Mouse (Mus musculus) left cerebral cortex, adult 18-20 months (tissue): Measurements from ENCODE around the gene Snx12. TPM values are rescaled to one million over a fixed set of nuclear protein-coding genes. Genes with fewer than 3 reads are reported as not detected.
"Not testable (repeated sequence)": the region's sequence is repeated elsewhere in the genome, so short reads cannot be mapped to it uniquely, and the experiment has no call there.

Experiments used
- DNase-seq, 2 experiments: peaks; one replicate each; pipeline ENCODE4 v3.0.0; 2021 to 2022; ENCODE audit warnings: low spot score in 2 of 2, mixed read lengths in 1 of 2
- total RNA-seq, 2 experiments: library from RNA; stranded (reverse); gene quantifications; 2 replicates each; pipeline ENCODE4 v1.2.3; 2021

Gene Snx12
- total RNA-seq, 2 experiments from 2014 or later: 75.7 to 80.7 TPM

DNA sequence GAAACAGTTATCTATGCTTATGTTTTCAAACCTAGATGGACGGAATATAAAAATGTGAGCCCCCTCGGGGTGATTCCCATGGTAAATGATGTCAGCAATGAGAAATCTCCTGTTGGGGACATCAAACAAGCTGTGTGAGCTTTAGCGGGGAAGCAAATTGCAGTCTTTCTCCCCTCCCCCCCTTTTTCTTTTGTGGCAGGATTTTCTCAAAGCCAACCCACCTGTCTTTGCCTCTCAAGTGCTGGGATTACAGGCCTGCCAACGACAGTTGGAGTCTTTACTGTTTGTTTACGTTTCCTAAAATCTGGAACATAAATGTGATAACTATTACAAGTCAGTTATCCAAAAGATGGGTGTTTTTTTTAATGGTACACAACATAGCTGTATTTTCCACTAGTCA lies 66.0 kb downstream of the Snx12 start:
- no peak for DNase-seq

DNA sequence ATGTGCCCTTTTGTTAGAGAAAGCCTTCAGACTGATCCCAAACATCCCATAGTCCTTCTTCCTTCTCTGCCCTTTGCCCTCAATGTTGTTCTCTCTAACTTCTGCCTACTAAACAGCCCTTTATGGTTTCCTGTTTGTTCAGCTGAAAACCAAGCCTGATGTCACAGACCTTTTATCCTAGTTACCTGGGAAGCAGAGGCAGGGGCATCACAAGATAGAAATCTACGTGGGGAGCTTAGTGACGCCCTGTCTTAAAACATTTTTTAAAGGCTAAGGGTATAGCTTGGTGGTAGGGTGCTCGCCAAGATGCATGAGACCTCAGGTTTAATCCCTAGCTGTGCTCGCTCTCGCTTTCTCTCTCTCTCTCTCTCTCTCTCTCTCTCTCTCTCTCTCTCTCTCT lies 74.9 kb downstream of the Snx12 start:
- no peak for DNase-seq

DNA sequence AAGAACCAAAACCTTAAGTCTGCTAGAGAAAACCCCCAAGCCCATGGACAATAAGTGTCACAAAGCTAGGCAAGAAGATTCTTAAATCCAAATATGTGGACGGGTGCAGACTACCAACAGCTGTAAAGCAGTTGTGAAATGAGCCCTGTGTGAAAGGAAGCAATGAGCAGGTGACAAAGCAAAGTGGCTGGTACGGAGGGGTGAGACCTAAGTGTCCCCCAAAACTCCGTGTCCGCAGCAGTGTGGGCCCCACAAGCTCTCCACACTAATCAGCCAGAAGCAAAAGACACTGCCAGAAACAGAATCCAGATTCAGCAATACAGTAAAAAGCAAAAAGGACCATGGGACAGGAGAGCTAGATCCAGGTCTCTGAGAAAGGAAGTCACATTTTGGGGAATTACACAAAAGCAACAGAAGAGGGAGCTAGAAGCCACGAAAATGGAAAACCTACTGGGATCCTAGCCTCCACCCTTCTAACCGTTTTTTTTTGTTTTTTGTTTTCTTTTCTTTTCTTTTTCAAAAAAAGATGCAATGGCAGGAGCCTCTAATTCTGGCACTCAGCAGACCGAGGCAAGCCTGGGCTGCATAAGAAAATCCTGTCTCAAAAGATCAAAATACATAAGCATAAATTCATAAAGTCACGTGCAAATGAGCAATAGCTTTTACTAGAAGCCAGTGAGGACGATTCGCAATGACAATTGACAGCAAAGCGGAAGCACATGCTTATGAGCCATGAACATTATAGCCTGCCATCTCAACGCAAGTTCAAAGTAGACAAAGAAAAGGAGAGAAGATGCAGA lies 90.2 kb downstream of the Snx12 start:
- DNase-seq: peak in 1 of 2 experiments; percentile 2

DNA sequence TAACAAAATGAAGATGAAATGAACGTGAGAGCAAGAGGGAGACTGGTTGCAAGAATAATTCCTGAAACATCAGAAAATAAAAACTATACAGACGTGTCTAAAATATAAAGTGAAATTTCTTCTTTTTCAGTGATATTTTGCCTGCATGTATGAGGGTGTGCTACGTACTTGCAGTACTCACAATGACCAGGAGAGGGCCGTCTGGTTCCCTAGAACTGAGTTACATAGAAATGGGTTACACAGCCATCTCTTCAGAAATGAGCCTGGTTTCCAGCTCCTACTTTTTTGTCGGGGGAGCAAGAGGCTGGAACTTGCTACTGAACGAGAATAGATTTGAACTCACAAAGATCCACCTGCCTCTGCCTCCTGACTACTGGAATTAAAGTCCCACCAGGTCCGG lies 91.4 kb downstream of the Snx12 start:
- DNase-seq: peak; percentile 63 to 74

DNA sequence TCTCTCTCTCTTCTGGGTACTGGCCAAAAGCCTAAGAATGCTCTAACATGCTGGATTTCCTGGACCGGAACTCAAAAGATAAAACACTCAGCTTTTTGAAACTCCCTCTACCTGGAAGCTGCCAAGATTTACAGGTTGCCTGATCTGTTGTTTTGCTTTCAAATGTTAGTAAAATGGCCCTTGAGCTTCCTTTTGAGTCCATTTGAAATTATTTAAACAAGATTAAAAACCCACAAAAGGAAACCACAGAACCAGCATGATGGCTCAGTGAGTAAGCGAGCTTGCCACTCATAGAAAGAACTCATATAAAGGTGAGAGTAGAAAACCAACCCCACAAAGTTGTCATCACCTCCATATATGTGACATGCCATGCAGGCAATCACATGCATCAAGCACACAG lies 93.8 kb downstream of the Snx12 start:
- no peak for DNase-seq

DNA sequence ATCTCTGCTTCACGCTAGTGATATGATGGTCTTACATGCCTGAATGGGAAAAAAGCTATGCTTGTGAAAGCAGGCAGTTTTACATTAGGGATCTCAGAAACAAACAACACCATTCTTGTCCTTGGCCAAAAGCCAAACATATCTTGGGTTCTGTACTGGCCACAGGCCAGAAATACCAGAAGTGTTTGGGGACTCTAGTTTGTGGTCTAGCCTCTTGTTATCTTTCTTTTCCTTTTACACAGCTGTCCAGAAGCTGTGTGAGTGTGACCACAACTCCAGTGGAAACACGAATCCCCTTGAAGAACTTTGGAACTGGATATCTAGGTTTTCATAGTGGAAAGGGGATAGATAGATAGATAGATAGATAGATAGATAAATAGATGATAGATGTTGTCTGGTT lies 95.4 kb downstream of the Snx12 start:
- no peak for DNase-seq

DNA sequence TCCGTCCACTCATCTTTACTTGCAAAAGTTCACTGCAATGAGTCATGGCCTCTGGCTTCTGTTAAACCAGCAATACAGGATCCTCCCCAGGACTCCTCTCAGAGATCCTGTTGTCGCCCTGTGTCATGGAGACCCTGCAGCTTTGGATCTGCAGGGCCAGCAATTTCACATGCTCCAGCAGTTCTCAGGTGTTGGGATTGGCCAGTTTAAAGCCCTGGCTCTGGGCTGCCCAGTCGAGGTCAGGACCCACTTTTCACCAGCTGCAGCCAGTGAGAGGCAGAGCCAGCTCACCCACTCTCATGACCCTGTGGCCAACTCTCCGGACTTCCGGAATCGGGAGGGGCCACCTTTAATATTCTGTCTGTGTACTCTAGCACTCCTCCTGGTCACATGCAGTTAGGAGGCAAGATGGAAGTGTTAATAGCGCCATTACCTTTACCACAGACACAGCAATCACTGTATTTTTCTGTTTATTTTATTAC lies 95.8 kb downstream of the Snx12 start:
- DNase-seq: no peak

DNA sequence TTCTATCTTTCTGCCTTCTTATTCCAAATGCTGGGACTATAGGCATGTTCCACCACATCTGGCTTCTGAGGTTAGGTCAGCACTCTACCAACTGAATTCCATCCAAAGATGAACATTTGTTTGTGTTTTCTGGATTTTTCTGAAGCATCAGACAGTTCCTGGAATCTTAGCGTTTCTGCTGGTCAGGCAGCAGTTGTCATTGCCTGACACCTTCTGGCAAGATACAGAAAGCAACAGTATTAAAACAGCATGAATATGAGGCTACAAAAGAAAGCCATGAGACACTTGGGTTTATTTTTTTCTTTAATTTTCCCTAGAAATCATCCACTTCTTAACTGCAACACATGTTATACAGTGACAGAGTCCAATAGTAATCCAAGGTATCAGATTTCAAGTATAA lies 101.8 kb downstream of the Snx12 start:
- DNase-seq: no peak

DNA sequence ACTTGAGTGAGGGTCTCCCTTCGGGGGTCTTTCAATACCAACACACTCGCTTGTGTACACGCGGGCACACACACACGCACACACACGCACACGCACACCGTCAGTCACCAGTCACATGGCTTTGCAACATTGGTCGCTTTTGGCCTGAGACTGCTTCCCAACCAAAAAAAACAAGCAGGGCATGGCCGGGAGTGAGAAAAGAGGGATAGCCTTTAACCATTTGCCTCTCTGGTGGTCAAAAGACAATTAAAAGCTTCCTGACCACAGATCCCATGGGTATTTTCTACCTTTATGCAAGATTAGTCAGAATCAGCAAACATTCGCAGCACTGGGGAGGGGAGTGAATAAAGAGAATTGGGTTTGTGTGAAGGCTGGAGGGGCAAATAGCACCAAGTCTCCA lies 136.4 kb downstream of the Snx12 start, which contains the start of gene Slc7a3:
Gene Slc7a3, minus strand, starts transcription at position 101 of the 400 bp plus-strand sequence.
- DNase-seq: no peak

DNA sequence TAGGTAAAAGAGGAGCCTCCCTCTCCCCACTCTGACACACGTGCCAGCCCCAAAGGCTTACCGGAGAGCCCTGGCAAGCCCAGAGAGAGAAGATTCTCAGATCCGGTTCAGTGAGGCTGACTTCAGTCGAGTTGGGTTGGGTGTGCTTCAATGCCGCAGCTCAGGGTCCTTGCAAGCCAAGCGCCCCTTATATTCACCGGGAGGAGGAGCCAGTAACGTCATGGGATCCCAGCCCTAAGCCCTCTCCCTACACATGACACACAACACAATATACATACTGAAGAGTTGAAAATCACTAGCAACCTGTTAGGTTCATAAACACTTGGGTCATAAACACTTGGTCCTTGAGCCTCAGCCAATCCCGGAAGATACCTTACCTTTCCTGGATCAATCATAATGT lies 137.2 kb downstream of the Snx12 start:
- DNase-seq: not testable (repeated sequence)

DNA sequence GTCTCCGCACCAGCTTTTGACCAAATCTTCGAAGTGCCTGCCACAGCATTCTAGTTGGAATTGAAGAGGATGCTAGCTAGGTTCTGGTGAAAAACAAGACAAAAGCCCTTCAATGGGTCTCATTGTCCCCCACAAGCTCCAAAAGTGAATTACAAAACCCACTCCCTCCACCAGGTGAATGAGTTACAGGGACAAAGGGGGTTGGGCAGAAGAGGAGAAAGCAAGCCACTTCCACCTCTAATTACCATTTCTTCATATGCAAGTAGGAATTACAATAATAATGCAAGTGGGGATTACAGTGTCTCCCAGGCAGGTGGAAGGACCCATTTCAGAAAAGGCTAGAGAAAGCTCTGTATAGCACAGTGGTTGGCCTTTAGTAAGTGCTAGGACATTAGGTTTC lies 138.2 kb downstream of the Snx12 start:
- DNase-seq: no peak

DNA sequence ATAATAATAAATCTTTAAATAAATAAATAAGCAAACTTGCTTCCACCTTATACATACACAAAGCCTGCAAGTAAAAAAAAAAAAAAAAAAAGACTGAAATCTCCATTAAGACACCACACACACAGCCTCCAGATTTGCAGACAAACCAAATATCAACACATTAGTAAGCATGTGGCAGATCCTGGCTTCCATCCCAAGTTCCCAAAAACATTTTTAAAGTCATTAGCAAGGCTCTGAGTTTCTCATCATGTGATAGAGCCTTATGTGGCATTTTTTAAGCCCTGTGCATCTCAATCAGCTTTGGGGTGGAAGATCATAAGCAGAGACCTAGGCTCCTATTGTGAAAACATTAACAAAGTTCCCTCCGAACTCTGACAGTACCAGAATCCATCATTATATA lies 157.1 kb downstream of the Snx12 start:
- DNase-seq: no peak

DNA sequence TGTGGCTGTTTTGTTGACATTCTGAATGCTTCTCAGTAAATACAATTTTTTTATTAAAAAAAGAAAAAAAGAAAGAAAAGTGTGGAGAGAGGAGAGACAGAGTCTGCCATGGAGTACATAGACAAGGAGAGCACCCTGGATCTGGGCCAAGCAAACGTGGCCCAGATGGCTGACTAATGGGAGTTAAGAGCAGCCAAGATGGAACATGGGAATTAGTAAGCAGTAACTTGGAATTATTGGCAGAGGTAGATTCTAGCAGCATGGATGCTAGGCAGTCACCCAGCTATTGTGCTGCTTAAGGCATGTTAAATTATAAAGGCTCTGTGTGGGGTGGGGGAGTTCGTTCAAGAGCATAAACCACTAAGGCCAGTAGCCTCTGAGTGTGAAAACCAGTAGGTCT lies 158.9 kb downstream of the Snx12 start:
- DNase-seq: no peak

DNA sequence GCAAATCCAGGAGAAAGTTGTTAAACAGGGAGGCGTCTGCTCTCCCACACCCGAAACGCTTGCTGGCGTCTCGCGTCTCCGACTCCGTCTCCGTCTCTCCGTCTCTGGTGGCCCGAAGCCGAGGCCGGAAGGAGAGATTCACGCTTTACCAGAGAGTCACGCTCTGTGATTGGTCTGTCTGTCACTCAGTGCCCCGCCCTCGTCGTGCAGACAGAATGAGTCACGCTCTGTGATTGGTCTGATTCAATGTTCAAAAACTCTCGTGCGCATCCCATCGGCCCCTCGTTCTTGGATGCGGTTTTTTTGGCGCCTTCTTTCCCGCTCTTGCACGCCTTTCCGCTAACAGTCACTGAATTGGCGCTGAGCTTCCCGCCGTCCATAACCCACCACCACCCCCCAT lies 162.8 kb downstream of the Snx12 start, which contains the start of gene Tex11:
Gene Tex11, minus strand, starts transcription at position 127 of the 400 bp plus-strand sequence.
- DNase-seq: no peak

Other genes starting within 250 kb of the Snx12 start
- gene Tex11, start 162.9 kb downstream of the Snx12 start, total RNA-seq: not detected
- 1 to 10 TPM; 6.0 to 6.1 TPM for gene Slc7a3, start 136.5 kb downstream of the Snx12 start, total RNA-seq
- gene Foxo4, start 32.0 kb upstream of the Snx12 start, total RNA-seq: 10 to 100 TPM; 16.1 to 19.1 TPM
- gene Gm614, start 41.4 kb upstream of the Snx12 start, total RNA-seq: not detected
- 1 to 10 TPM in 1 of 2 experiments, under 1 TPM in 1; 0.86 to 1.3 TPM for gene Il2rg, start 45.7 kb upstream of the Snx12 start, total RNA-seq
- not detected for gene Gm20489, start 46.5 kb upstream of the Snx12 start, total RNA-seq
- 10 to 100 TPM; 20.5 to 22.3 TPM for gene Med12, start 51.5 kb upstream of the Snx12 start, total RNA-seq
- gene Nlgn3, start 76.6 kb upstream of the Snx12 start, total RNA-seq: 100 to 1,000 TPM; 144 to 152 TPM
- gene Gjb1, start 153.8 kb upstream of the Snx12 start, total RNA-seq: 1 to 10 TPM; 8.9 to 9.8 TPM
- gene Zmym3, start 198.3 kb upstream of the Snx12 start, total RNA-seq: 100 to 1,000 TPM; 132 to 140 TPM
- gene Nono, start 206.8 kb upstream of the Snx12 start, total RNA-seq: 100 to 1,000 TPM; 113 to 121 TPM
- 1 to 10 TPM in 1 of 2 experiments, under 1 TPM in 1; 0.47 to 1.1 TPM for gene Itgb1bp2, start 226.5 kb upstream of the Snx12 start, total RNA-seq